Mouse (Mus musculus): Measurements from ENCODE around the gene Ttyh3.

DNA sequence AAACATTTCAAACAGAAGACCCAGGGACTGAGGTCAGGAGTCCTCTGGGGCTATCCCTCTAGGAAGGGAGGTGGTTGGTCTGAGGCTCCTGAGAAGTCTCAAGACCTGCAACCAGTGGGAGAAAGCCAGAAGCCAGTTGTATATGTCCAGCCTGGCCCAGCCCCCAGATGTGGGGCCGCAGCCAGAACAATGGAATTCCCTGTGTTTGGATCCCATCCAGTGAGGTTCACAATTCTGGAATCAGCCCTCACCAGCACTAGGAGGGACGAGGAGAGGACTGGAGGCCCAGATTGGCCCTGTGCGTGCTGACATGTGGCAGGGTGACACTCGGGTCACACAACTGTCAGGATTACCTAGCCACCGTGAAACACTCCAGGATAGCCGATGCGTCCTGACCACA is 3.8 kb upstream of the Ttyh3 start:
- TF ChIP-seq CTCF (IDR thresholded peaks at IDR 0.05; ENCODE audit: extremely low read depth, insufficient read length, insufficient replicate concordance, low read depth, low read length) = no peak
- no peak for TF ChIP-seq POLR2A (IDR thresholded peaks at IDR 0.05; ENCODE audit: low read depth, low read length)

Measured in small intestine, adult 2 months (tissue).